Mouse (Mus musculus) myocyte (in vitro differentiated cells): ENCODE measurements around the gene Cpsf4l. TPM values are rescaled to one million over a fixed set of nuclear protein-coding genes. Genes with fewer than 3 reads are reported as not detected.

Experiments
- H3K27me3 ChIP-seq: one replicate; pipeline ENCODE4 v1.6.1; 2011; ENCODE audit not compliant: control insufficient read depth, insufficient read depth, insufficient read length
- H3K36me3 ChIP-seq: one replicate; pipeline ENCODE4 v1.6.1; 2011; ENCODE audit not compliant: control insufficient read depth, insufficient read depth
- H3K4me2 ChIP-seq: one replicate; pipeline ENCODE4 v1.6.1; 2011; ENCODE audit warnings: low read depth, control low read depth
- H3K4me3 ChIP-seq: one replicate; pipeline ENCODE4 v1.5.1; 2011; ENCODE audit warnings: mild to moderate bottlenecking, control low read depth, moderate library complexity
- H3K79me2 ChIP-seq: one replicate; pipeline ENCODE4 v1.6.1; 2011; ENCODE audit not compliant: control insufficient read depth, insufficient read depth
- H3ac ChIP-seq: one replicate; pipeline ENCODE4 v1.6.1; 2011; ENCODE audit not compliant: control insufficient read depth, insufficient read length
- CEBPB ChIP-seq: IDR thresholded peaks from 2 replicates; pipeline ENCODE4 v1.6.1; 2011; ENCODE audit warnings: mild to moderate bottlenecking, moderate library complexity; ENCODE audit not compliant: poor library complexity, insufficient read depth, severe bottlenecking
- E2F4 ChIP-seq: IDR thresholded peaks from one replicate; pipeline ENCODE4 v1.6.1; 2011; ENCODE audit warnings: mild to moderate bottlenecking, control low read depth, moderate library complexity; ENCODE audit not compliant: insufficient read depth
- MAX ChIP-seq: IDR thresholded peaks from one replicate; pipeline ENCODE4 v1.6.1; 2011; ENCODE audit warnings: low read depth, mild to moderate bottlenecking, control low read depth
- MYOD1 ChIP-seq, 3 experiments: IDR thresholded peaks; one replicate each; pipeline ENCODE4 v1.6.1; 2011; ENCODE audit warnings: control low read depth in 2 of 3, low read depth in 2 of 3, mild to moderate bottlenecking in 2 of 3, moderate library complexity in 1 of 3; ENCODE audit not compliant: insufficient read length in 2 of 3, control insufficient read depth in 1 of 3
- MYOG ChIP-seq, 3 experiments: IDR thresholded peaks; one replicate each; pipeline ENCODE4 v1.6.1; 2011; ENCODE audit warnings: control low read depth in 2 of 3, low read depth in 2 of 3, mild to moderate bottlenecking in 2 of 3; ENCODE audit not compliant: insufficient read length in 2 of 3, control insufficient read depth in 1 of 3, insufficient read depth in 1 of 3
- POLR2A ChIP-seq: IDR thresholded peaks from one replicate; pipeline ENCODE4 v1.6.1; 2011; ENCODE audit warnings: low read depth, mild to moderate bottlenecking, control low read depth, moderate library complexity; ENCODE audit not compliant: insufficient read length
- POLR2AphosphoS2 ChIP-seq: IDR thresholded peaks from one replicate; pipeline ENCODE4 v1.6.1; 2011; ENCODE audit warnings: low read depth, control low read depth; ENCODE audit not compliant: insufficient read length
- REST ChIP-seq: IDR thresholded peaks from one replicate; pipeline ENCODE4 v1.6.1; 2011; ENCODE audit warnings: mild to moderate bottlenecking, control low read depth, moderate library complexity; ENCODE audit not compliant: insufficient read depth, insufficient read length
- SRF ChIP-seq: IDR thresholded peaks from one replicate; pipeline ENCODE4 v1.6.1; 2011; ENCODE audit warnings: low read depth; ENCODE audit not compliant: control insufficient read depth, insufficient read length
- TCF12 ChIP-seq: IDR thresholded peaks from one replicate; pipeline ENCODE4 v1.6.1; 2011; ENCODE audit warnings: mild to moderate bottlenecking, control low read depth; ENCODE audit not compliant: poor library complexity, insufficient read depth, severe bottlenecking
- TCF3 ChIP-seq: IDR thresholded peaks from one replicate; pipeline ENCODE4 v1.6.1; 2011; ENCODE audit warnings: low read depth, control low read depth; ENCODE audit not compliant: insufficient read length
- USF1 ChIP-seq: IDR thresholded peaks from one replicate; pipeline ENCODE4 v1.6.1; 2011; ENCODE audit warnings: low read depth, mild to moderate bottlenecking, control low read depth, moderate library complexity
- polyA plus RNA-seq: library from polyadenylated mRNA; unstranded; fragments of >200 nt; fragmentation: generic; extraction: Trizol; gene quantifications from one replicate; pipeline ENCODE4 v1.2.1, GENCODE M21; 2012; ENCODE audit warnings: missing spikeins

Cpsf4l gene
- polyA plus RNA-seq, 1 experiment: 0.06 TPM

DNA sequence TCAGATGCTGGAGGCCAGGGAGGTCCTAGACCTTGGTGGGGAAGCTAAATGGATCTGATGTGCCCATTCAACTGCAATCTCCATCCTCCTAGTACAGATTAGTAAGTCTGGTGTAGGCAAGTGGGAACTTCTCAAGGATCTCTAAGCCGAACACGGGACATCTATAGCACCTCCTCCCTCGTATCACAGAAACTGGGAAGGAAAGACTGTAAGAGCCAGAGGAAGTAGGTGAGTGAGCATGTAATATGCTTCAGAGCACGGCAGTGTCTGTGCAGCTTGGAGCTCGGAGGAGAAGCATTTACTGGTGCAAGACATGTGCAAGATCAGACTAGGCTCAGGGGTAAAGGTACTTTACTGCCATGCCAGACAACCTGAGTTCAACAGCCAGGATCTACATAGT, 41.0 kb downstream of the Cpsf4l start:
- Histone ChIP-seq H3K4me3 (no peak overlapping the region), H3K36me3 (peaks cover 16% of the 10 kb centered on the region), H3K4me2 (no peak overlapping the region), H3K79me2 (peaks cover 77% of the 10 kb centered on the region), H3K27me3 (no peaks in the 10 kb centered on the region), H3ac (no peak overlapping the region)
- no peak for TF ChIP-seq TCF12
- TF ChIP-seq POLR2AphosphoS2: no peak
- TF ChIP-seq MYOG (IDR thresholded peaks at IDR 0.05; ENCODE audit: control insufficient read depth in 1 of 3, insufficient read depth in 1 of 3, insufficient read length in 2 of 3, low read depth in 2 of 3): no peak
- no peak for TF ChIP-seq REST
- no peak for TF ChIP-seq USF1
- no peak for TF ChIP-seq CEBPB

DNA sequence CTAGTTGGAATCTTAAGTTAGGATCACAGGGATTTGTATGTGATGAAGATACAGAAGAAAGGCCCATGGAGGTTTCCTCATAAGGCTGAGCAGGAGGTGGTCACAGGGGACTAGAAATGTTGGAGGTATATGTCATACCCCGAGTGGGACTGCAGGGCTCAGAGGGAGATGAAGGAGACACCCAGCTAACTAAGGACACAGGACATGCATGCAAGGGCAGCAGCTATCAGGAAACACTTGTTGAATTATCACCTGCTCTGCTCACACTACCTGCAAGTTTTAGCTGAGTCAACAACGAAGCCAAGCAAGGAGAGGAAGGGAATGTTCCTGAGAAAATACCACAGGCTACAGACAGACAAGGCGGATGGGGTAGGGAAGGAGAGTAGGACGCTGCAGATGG, 42.1 kb downstream of the Cpsf4l start:
- no peak for TF ChIP-seq REST
- no peak for TF ChIP-seq USF1
- TF ChIP-seq E2F4: no peak
- no peak overlapping the region for H3K4me3 ChIP-seq
- no peak overlapping the region for H3ac ChIP-seq
- no peak overlapping the region for H3K4me2 ChIP-seq
- H3K36me3 ChIP-seq: peaks cover 10% of the 10 kb centered on the region
- no peaks in the 10 kb centered on the region for H3K27me3 ChIP-seq
- peaks cover 69% of the 10 kb centered on the region for H3K79me2 ChIP-seq

DNA sequence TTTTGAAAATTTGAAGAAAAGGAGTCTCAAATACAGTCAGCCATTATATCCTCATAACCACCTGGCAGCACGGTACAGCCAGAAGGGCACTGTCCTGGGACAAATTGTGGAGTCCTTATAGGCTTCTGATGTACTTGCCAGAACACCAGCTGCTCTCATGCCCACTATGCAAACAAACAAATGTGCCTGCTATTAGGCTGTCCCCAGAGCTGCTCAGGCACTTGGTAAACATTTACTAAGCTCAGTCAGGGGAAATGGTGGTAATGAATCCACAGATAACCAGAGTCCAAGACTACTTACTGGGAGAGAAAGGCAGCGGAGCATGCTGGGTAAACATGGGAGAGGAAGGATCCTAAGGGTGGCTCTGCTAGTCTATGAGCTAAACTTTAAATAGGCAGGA, 42.7 kb downstream of the Cpsf4l start:
- no peak for TF ChIP-seq MYOG (IDR thresholded peaks at IDR 0.05; ENCODE audit: control insufficient read depth in 1 of 3, insufficient read depth in 1 of 3, insufficient read length in 2 of 3, low read depth in 2 of 3)
- TF ChIP-seq TCF12: no peak
- TF ChIP-seq MAX: no peak
- TF ChIP-seq POLR2A: no peak
- no peak for TF ChIP-seq SRF
- no peak for TF ChIP-seq REST
- TF ChIP-seq CEBPB: no peak
- TF ChIP-seq TCF3: no peak
- TF ChIP-seq POLR2AphosphoS2: no peak
- TF ChIP-seq USF1: no peak
- TF ChIP-seq E2F4: no peak
- no peak for TF ChIP-seq MYOD1 (IDR thresholded peaks at IDR 0.05; ENCODE audit: control insufficient read depth in 1 of 3, insufficient read length in 2 of 3, low read depth in 2 of 3)
- Histone ChIP-seq H3K79me2 (peaks cover 63% of the 10 kb centered on the region), H3ac (no peak overlapping the region), H3K4me3 (no peak overlapping the region), H3K27me3 (no peaks in the 10 kb centered on the region), H3K36me3 (peaks cover 10% of the 10 kb centered on the region), H3K4me2 (no peak overlapping the region)

DNA sequence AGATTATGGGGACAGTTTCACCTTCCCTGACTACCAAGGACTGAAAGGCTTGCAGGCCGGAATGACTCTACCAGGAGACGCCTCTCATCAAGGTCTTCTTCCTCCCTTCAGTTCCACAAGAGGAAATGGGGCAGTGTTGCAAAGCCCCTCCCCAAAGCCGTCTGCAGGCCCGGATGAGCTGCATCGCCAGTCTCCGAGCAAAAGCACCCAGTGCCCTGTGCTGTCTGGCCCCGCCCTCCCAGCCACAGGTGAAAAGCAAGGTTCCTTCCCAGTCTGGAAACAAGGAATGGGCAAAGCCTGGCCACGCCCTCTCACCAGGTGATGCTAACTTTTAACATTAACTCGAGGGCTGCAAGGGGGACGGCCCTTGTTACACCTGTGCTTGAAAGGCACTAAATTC, 43.2 kb downstream of the Cpsf4l start:
- Histone ChIP-seq H3K4me2 (no peak overlapping the region), H3ac (no peak overlapping the region), H3K79me2 (peaks cover 59% of the 10 kb centered on the region), H3K4me3 (no peak overlapping the region), H3K36me3 (peaks cover 9% of the 10 kb centered on the region), H3K27me3 (no peaks in the 10 kb centered on the region)
- TF ChIP-seq POLR2AphosphoS2: no peak
- no peak for TF ChIP-seq TCF12
- TF ChIP-seq REST: no peak
- TF ChIP-seq MYOG (IDR thresholded peaks at IDR 0.05; ENCODE audit: control insufficient read depth in 1 of 3, insufficient read depth in 1 of 3, insufficient read length in 2 of 3, low read depth in 2 of 3): no peak
- TF ChIP-seq MYOD1 (IDR thresholded peaks at IDR 0.05; ENCODE audit: control insufficient read depth in 1 of 3, insufficient read length in 2 of 3, low read depth in 2 of 3): no peak
- TF ChIP-seq CEBPB: no peak
- no peak for TF ChIP-seq TCF3
- no peak for TF ChIP-seq MAX
- TF ChIP-seq USF1: no peak
- TF ChIP-seq POLR2A: no peak
- no peak for TF ChIP-seq SRF
- no peak for TF ChIP-seq E2F4

DNA sequence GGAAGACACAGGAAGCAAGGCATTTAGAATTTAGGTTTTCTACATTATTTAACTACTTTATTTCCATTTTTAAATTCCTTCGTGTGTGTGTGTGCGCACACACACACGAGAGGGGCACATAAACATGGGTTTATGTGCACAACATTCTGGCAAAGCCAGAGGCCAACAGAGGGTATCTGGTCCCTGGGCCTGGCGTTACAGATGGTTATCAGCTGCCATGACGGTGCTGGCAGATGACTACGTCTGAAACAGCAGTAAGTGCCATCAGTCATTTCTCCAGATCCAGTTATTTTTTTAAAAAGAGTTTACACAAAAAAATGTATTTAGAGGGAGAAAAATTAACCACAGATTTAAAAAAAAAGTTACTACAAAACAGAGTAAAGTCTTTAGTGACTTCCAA, 43.6 kb downstream of the Cpsf4l start:
- H3K27me3 ChIP-seq: no peaks in the 10 kb centered on the region
- H3K4me2 ChIP-seq: no peak overlapping the region
- TF ChIP-seq SRF: no peak
- no peak for TF ChIP-seq USF1
- TF ChIP-seq REST: no peak
- no peak for TF ChIP-seq POLR2A
- no peak for TF ChIP-seq POLR2AphosphoS2
- TF ChIP-seq TCF3: no peak
- no peak for TF ChIP-seq CEBPB
- no peak for TF ChIP-seq TCF12
- no peak for TF ChIP-seq E2F4
- no peak for TF ChIP-seq MYOG (IDR thresholded peaks at IDR 0.05; ENCODE audit: control insufficient read depth in 1 of 3, insufficient read depth in 1 of 3, insufficient read length in 2 of 3, low read depth in 2 of 3)
- TF ChIP-seq MAX: no peak
- TF ChIP-seq MYOD1 (IDR thresholded peaks at IDR 0.05; ENCODE audit: control insufficient read depth in 1 of 3, insufficient read length in 2 of 3, low read depth in 2 of 3): no peak
- peaks cover 54% of the 10 kb centered on the region for H3K79me2 ChIP-seq
- peaks cover 5% of the 10 kb centered on the region for H3K36me3 ChIP-seq
- no peak overlapping the region for H3ac ChIP-seq
- no peak overlapping the region for H3K4me3 ChIP-seq
